Mouse (Mus musculus): ENCODE results near the gene Fktn.
"Not testable (repeated sequence)": the region's sequence is repeated elsewhere in the genome, so short reads cannot be mapped to it uniquely, and the experiment has no call there.

Fktn gene

DNA sequence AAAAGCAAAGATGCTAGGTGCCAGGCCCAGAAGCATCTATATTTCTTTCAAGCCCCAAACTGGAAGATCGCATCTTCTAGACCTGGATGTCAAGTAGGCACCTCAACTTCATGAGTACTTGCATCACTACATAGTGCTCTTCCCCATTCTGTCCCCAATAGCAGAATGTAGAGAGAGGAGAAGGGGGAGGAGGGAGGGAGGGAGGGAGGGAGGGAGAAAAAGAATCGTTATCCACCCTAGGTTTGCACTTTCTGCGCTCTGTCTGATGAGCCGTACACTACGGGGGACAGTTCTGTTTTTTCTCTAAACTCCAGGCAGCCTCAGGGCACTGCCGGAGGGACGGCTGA is at the start of gene Fktn:
Gene Fktn, plus strand, starts transcription at position 295 of the 347 bp plus-strand sequence.
- DNase-seq: no peak

GRCm38 (mm10) chr4:53682092-53682491 is 31.7 kb upstream of the Fktn start:
- no peak for DNase-seq

DNA sequence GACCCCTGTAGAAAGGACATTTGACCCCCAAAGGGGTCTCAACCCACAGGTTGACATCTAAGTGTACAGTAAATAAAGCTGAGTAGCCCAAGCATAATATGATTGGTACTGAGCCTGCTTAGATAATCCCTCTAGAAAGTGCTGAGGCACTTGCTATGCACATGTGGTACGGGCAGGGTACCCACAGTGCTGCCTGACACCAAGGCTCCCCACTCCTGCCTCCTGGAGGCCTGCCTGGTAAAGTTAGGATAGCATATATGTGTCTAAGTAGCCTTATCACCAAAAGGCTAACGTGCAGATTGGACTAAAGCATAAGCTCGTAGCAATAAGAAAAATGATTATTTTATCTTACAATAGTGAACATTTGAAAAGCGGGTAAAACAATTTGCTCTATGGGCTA is 24.8 kb upstream of the Fktn start:
- no peak for DNase-seq

DNA sequence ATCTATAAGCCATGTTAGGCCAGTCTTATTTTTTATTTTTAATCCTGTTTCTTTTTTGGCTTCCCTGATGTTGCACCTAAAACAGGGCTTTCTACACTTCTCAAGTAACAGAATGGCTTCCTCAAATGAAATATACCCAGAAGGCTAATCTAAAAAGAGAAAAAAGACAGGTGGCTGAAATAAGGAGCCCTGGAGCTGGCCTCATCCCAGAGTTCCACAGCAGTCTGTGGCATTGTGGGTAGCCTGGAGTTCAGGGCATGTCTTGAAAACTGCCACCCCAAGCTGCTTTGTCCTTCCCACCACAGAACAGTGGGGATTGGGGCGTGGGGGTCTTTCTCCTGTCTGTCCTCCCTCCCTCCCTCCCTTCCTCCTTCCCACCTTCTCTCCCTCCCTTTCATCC is 22.4 kb upstream of the Fktn start:
- DNase-seq: no peak

GRCm38 (mm10) chr4:53709166-53709565 is 4.6 kb upstream of the Fktn start:
- not testable (repeated sequence) for DNase-seq

DNA sequence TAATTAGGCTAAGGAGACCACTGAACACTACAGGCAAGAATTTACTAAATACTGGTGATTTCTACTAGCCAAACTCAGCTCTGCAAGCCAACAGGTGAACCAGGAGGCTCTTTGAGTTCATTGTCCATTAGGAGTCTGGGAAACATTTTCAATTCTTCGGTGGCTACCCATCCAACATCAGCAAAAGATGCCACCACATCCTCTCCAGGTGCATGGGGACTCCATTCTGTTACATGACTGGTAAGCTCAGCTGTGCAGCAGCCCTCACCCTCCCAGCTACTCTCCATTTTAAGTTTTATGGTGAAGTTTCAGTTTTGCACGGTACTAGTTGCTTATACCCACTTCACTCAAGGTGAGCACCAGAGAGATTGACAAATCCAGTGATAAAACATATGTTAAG is 3.8 kb upstream of the Fktn start:
- DNase-seq: no peak

GRCm38 (mm10) chr4:53710555-53711328 is 3.1 kb upstream of the Fktn start:
- no peak for DNase-seq

DNA sequence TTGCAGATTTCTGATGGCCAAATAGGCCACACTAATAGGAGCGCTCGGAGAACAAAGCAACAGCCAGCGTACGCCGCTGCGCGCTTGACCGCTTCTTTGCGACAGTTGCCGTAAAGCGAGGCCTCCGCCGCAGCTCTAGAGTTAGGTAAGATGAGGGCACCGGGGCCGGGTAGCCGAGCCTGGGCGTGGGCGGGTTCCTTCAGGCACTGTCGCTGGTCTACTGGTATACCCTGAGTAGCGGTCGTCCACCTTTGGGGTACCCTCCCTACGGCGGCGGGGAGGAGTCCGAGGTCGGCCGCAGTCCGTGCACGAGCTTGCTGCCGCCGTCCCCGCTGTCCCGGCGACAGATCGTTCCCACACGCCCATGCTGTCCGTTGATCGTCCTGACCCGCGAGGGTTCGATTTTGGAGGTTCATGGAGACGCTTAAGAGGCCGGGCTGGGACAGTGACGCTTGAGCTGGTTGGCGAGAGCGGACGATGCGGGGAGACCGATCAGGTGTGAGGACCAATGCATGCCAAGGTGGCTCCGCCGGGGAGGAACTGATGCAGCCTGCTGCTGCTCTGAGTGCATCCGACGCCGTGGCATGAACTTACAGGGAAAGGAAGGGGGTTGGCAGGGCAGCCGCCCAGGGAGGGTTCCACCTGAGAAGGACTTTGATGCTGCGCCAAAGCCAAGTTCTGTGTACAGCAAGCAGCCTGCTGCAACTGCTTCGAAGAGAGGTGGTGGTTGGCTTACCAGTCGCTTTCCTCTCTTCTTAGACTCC is 435 bp downstream of the Fktn start:
- DNase-seq: peak; percentile 65 to 71

- no peak for DNase-seq
These were observed 2.2 kb downstream of the Fktn start for GRCm38 (mm10) chr4:53715977-53716376.

GRCm38 (mm10) chr4:53717546-53717945 is 3.7 kb downstream of the Fktn start:
- no peak for DNase-seq

DNA sequence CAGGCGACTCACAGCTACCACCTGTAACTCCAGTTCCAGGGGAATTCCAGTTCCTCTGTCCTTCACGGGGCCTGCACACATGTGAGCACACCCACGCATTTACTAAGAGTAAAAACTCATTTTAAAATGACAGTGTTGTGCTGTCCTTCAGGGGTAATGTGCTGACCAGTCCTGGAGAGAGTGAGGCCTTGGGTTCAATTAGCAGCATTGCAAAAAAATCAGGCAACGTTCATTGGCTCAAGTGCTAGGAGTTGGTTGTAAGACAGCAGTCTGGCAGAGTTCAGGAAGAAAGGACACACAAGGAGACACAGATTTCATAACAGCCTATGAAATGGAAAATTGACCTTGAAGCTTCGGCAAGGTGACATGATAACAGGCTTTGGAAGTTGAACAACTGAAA is 4.5 kb downstream of the Fktn start:
- DNase-seq: no peak

- DNase-seq: no peak
These were observed 8.7 kb downstream of the Fktn start for GRCm38 (mm10) chr4:53722506-53722905.

- DNase-seq: not testable (repeated sequence)
These were observed 12.3 kb downstream of the Fktn start for GRCm38 (mm10) chr4:53726100-53726499.

- no peak for DNase-seq
These were observed 14.3 kb downstream of the Fktn start for GRCm38 (mm10) chr4:53728121-53728520.

- no peak for DNase-seq
These were observed 25.3 kb downstream of the Fktn start for GRCm38 (mm10) chr4:53738956-53739616.

DNA sequence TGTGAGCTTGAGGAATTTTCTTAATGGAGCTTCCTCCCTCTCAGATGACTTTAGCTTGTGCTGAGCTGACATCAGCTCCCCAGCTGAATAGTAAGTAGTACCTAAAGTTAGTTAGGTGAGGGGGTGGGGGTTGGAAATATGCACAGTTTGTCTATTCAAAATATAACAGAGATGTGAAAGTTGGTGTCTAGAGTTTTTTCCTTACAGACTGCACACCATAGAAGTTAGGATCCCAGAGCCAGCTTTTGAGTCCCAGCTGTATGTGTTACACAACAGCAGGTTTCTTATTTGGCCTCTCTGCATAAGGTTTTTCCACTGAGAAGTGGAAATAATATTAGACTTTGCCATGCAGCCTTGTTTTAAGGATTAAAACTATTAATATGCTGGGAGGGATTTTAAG is 36.0 kb downstream of the Fktn start:
- DNase-seq: no peak

DNA sequence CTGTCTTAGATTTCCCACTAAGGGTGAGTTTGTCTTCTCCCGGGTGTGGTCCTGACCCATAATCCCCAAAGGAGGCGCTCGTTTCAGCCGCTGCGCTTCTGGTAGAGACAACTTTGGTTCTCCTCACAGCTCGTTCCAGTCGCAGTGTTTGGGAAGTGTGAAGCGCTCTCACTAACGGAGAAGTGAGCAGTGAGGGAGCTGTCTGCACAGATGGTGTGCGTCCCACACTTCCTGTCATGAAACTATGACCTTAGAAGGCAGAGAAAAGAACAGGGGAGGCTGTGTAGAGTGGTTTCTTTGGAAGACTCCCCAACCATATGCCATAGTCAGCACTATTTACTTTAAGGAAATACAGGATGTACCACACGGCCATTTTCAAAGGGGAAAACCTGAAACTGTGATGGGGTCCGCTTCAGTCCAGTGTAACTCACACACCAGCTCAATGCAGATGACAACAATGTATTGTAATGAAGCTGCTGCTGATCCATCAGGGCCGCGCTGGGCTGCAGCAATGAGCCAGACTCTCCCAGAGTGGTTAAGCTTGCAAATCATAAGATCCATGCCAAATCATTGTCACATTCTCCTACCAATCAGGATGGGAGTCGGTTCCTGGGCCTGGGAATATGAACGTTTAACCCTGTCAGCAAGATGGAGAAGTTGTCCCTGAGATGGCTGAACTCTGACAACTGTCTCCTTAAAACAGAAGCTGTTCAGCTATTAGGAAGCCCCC is 36.8 kb downstream of the Fktn start:
- DNase-seq: no peak

- no peak for DNase-seq
These were observed 43.2 kb downstream of the Fktn start for GRCm38 (mm10) chr4:53757030-53757429.

DNA sequence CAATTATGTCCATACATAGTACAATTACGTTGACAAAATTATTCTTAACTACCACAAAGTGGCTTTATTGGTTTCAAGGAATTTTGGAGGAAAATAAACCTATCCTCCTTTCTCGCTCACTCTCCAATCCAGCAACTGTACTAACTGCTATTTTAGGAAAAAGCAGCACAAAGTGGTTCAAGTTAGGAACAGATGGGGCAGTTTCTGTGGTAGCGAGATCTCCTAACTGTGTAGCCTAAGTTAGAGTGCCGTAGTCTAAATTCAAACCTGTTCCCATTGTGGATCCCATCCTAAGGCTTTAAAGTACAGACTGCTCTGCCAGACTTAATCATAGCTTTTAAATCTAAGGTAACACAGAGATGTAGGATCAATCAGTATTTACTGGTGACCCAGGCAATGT is 45.0 kb downstream of the Fktn start:
- no peak for DNase-seq

GRCm38 (mm10) chr4:53759678-53760077 is 45.9 kb downstream of the Fktn start:
- no peak for DNase-seq

DNA sequence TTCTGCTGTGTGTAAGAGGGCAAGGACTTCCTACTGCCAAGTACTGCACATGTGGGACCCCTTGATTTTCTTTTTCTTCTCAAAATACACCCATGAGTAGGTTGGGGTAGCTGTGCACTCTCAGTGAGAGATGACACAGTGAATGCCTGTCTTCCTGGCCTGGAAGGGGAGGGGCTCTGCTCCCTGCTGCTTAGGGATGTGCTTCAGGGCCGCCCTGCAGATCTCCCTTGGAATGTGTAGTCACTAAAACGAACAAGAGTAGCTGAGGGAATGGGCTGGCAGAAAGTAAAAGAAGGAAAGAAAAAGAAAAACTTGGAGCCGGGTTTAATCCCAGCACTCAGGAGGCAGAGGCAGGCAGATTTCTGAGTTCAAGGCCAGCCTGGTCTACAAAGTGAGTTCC is 48.7 kb downstream of the Fktn start:
- no peak for DNase-seq

DNA sequence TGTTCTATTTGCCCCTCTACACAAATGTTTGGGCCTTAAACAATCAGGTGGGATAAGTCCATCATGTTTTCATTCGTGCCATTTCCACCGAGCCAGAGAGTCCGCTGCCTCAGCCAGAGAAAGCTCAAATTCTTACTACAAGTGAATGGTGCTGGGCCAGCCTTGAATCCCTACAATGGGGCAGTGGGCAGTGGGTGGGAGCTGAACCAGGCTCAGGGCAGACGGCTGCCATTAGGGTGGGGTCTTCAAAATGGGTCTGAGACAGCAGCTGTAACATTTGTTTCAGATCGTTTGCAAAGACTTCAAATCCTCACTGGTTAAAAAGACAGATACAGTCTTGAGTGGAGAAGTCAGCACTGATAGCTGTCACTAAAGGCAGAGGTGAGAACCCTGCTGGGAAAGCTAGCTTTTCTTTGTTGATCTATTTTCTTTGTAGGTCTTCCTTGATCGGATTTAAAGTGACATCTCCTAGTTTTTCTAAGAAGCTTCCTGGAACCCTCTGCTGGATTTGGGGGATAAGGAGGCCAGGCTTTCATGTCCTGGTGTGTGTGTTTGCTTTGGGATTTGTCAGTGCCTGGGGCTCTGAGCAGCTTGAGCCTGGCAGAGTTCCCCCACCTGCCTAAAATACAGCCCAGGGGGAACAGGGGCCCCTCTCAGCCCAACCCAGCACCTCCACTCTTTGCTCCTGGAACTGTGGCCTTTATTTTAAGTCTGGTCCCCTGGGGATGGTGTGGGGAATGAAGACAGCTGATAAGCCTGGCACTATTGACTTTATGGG is 57.3 kb downstream of the Fktn start:
- DNase-seq: no peak
